Mouse (Mus musculus) c-Kit-positive CD71-negative TER-119-negative erythroid progenitor cells, embryonic 14.5 days (primary cell): ENCODE results near the gene Glo1.

Experiments
- DNase-seq: peaks from one replicate; pipeline ENCODE4 v3.0.0-alpha.2; 2013; ENCODE audit warnings: low read depth

Glo1 gene

DNA sequence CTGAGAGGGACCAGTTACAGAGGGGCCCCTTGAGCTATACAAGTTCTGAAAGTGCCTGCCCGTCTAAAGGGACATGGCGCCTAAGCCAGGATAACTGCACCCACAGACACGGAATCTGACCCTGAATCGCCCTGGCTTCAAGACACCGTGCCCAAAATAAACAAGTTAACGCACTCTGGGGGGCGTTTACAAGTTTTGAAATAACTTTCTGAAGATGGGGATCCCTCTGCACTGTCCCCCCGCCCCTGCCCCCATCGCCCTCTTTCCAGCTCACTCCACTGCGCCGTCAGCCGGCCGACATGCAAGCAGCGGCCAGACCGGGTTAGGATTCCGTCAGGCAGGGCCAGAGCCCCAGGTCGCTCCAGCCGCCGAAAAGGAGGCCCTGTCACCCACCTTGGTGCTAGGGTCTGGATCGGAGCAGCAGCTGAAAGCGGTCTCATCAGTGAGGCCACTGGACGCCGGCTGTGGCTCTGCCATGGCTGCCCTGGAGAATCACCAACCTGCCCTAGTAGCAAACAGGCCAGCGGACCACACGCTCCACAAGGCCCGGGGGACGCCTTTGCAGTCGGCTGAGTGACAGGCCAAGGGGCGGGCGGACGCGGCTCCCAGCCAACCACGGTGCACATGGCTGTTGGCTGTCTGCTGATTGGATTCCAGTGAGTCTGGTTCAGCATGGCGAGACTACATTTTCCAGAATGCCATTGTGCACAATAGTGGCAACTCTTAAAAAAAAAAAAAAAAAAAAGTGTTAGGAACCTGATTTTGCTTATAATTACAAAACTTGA lies 14.4 kb downstream of the Glo1 start:
- DNase-seq = peak; percentile 97

DNA sequence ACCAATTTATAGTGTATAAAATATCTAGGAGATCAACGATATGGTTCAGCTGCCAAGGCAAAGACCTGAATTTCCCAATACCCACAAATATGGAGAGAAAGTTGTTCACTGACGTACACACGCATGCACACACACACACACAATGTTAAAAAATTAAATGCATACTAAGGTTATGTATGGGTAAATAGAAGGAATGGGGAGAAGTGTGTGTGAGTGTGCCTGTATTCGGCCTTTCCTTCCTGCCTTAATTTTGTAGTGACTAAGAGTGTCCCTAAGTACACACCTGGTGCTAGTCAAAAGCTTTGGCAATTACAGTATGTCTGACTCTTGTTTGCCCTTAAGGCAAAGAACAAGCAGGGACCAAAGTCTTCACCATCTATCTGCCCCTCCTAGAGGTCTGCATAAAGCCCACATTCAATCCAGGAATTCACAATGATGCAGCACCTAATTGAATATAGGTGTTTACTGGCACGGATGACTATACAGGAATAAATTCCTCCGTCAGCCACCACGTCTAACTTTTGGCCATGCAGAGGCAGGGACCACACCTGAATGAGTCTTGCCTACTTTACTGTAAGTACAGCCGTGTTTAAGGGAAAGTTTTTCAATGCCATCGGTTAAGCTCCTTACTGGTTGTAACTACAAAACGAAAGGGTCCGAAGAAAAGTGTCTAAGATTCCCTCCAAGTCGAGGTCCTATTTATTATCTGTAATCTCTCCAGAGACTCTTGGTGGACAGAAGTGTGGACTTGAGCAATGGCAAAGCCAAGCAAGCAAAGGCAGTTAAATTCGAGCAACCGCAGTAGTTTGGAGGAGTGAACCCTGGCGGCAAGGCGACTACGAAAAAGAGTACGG lies 15.2 kb downstream of the Glo1 start:
- DNase-seq = no peak

DNA sequence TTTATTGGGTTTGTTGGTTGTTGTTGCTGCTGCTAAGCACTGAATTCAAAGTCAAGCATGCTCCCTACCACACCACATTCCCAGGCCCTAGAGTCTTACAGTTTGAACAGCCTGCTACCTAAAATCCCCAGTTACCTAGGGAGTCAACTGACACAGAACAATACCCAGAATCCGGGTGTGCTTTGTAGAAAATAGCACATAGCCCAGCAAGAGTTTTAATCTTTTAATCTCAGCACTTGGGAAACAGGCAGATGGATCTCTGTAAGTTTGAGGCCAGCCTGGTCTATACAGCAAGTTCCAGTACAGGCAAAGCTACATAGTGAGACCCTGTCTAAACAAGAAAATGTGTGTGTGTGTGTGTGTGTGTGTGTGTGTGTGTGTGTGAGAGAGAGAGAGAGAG lies 15.9 kb downstream of the Glo1 start:
- DNase-seq = no peak

DNA sequence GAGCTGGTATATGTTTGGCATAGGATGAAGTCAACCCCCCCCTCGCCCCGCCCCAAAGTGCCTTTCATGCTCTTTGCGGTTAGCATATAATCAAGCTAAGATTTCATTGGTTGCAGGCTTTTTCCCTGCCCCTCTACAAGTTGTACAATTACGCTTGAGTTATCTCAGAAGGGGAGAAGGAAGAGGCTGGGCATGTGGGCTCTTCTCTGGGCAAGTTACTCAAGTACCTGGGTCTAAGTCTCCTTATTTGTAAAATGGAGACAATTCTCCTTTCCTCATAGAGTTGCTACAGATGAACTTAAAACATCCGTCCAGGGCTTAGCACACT lies 16.7 kb downstream of the Glo1 start:
- DNase-seq = no peak

DNA sequence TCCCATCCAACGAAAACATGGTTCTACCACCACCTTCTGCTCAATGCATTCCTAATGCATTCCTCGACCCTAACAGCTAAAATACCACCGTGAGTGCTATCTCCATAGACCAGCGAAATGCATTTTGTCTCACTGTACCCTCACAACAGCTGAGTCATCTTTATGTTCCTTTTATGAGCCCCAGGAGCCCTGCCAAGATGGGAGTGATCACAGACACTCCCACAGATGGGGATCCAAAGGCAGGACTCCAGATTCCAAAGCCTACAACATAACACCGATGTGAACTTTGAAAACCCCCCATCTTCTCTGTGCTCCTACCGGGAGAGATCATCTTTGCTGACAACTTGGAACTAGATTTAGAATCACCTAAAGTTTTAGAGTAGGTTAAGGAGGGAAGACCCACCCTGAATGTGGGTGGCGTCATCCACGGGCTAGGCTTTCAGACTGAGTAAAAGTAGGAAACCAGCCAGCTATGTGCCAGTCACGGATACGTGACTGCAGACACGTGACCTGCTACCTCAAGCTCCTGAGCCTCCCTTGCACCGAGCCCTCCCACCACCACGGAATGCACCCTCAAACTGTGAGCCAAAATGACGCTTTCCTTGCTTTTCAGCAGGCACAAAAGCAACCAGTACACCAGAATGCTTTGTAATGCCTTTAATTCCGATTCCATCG lies 17.2 kb downstream of the Glo1 start:
- DNase-seq = no peak

DNA sequence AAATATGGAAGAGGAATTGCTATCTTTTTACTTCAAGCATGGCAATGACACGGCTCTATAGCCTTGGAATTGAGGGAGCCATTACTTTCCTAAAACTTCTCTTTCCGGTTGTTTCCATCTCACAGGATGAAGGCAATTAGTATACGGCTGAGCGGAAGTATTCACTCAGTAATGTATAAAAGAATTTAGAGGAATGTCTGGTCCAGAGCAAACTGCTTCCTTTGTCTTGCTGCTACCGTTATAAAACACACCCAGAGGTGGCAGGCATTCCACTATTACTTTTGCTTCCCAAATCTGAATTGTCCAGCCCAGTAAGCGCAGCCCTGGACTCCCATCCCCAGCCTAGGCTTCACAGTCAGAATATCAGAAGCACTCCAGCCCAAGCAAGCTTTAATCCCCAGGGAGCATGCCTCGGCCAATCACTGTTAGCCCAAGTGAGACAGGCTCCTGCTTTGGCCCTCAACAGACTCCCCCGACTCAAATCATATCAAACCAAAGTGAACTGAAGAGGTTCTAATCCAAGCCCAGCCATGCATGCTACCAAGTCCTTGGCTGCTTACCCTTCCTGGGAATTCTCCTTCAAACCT lies 18.7 kb downstream of the Glo1 start:
- DNase-seq = no peak

DNA sequence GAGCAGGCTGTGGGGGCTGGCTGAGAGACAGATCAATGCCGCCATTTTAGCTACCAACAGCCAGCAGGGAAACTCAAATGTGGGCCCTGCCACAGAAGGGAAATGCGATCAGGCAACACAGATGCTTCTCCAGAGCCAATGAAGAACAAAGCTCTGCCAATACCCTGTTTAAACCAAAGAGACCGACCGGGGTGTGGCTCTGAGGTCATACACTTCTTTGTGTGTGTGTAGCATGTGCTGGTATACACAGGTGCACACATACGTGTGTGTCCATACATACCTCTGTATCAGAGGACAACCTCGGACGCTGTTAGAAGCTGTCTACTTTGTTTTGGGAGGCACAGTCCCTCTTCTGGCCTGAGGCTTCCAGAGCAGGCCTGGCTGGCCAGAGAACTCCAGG lies 19.3 kb downstream of the Glo1 start:
- DNase-seq = no peak

DNA sequence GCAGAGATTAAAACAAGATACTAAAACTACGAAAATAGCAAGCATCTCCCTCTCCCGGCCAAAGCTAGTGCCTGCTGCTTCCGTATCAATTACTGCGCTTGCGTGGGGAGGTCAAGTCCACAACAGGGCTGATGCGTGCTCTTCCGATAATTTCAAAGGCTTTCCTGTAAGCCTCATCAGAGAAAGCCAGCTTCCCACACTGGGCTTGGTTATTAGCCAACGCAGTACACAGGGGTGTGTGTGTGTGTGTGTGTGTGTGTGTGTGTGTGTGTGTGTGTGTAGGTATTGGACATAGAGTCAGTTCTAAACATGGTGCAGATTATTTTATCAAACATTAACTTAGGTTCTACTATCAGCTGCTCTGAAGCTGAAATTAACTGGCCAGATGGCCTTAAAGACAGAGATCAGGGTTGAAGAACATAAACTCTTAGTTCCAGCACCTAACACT lies 20.0 kb downstream of the Glo1 start:
- no peak for DNase-seq

DNA sequence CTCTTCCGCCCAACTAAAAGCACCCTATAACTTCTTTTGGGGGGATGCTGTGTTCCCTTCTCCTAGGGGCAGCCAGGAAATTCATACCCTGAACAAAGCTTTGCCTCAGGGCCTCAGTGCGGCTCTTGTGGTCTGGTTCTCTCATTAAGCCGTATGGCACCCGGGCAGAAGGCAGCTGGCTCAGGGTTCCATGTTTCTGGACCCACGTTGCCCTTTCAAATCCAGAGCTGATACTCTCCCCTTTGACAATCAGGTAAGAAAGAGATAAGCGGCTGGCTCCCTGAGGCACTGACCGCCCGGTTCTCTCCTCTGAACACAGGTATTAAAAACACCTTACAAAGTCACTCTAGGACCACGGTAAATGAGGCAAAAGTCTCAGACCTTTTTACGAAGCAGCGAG lies 20.5 kb downstream of the Glo1 start:
- DNase-seq = no peak

DNA sequence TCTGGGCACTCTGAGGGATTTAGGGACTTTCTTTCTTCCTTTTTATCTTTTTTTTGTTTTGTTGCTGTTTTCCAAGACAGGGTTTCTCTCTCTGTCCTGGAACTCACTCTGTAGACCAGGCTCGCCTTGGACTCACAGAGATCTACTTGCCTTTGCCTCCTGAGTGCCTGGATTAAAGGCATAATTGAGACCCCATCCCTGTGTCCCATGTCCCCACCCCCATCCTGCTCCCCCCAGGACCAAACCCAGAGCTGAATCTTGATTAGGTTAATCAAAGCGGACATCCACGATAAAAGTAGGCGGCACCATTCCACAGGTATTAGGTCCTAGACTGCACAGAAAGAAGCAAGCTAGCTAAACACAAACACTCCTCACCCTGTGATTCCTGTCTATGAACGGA lies 21.7 kb downstream of the Glo1 start:
- DNase-seq = no peak

DNA sequence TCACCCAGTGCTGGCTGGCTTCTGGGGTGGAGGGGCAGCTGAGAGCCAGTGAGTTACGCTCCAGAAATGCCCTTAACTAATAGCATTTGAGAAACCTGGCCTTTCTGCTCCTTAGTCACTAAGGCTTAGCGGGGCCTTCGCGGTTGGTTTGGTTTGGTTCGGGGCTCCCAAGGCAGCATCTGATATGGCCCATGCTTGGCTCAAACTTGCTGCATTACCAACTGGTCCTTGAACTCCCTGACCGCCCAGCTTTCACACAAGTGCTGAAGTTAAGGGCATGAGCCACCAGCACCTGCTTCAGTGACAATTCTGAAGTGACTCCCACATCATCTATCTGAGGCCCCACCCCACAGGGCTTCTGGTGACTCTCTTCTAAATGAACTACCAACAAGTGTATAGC lies 22.4 kb downstream of the Glo1 start:
- no peak for DNase-seq

DNA sequence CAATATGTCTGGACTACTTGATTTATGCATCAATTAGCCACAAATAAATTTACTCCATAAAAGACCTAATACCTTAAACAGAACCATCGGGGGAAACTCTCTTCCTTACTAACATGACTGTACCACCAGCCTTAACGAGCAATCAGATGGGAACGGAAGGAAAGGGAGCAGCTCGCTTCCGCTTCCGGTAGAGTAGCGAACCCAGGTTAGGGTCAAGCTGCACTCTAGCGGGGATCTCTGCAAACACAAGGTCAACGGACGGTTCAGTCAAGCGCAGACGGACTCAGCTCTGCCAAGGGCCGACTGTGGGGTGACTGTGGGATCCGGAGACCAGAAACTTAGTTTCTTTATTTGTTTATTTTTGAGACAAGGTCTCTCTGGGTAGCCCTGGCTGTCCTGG lies 24.5 kb downstream of the Glo1 start:
- no peak for DNase-seq

DNA sequence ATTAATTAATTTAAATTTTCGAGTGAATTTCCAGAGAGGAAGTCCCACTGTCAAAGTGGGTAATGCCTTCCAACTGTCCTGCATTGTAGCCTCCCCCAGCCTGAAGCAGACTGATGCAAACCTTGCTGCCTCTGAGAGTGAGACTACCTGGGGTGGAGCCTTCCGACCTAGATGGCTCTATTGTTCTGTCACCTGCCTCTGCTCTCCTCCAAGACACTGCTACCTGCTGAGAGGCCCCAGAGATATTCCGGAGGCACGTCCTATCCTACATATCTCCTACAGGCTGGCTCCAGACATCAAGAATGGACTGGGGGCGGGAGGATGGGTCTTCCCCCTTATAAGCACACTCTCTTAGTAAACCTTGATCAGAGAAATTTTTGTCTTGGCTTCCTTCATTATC lies 28.4 kb downstream of the Glo1 start:
- no peak for DNase-seq

DNA sequence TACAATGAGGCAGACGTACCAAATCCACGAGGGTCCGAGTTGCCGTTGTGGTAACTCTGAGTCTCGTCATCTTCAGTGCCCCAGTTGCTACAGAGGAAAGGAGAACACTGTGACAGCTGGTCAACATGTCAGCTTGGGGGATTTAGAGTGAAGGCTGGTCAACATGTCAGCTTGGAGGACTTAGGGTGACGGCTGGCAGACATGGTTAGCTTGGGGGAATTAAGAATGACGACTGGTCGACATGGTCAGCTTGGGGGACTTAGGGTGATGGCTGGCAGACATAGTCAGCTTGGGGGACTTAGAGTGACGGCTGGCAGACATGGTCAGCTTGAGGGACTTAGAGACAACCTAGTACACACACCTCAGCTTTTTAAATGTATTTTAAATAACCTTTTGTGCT lies 28.9 kb downstream of the Glo1 start:
- no peak for DNase-seq

DNA sequence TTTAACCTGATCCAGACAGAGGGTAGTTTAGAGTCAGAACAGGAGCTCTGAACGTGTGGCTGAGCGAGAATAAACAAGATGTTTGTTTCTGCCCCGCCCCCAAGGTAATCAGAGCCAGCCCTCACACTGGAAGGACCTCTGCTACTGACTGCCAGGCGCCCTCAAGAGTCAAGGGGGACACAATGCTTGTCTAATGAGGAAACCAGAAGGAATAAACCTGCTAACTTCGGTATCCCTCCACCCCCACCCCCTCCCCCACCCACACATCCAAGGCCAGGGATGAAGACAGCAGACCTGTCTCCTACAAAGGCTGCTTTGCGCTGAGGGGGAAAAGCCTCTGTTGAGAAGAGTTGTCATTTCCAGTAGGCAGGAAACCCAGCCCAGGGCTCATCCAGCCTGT lies 31.8 kb downstream of the Glo1 start:
- DNase-seq = no peak

DNA sequence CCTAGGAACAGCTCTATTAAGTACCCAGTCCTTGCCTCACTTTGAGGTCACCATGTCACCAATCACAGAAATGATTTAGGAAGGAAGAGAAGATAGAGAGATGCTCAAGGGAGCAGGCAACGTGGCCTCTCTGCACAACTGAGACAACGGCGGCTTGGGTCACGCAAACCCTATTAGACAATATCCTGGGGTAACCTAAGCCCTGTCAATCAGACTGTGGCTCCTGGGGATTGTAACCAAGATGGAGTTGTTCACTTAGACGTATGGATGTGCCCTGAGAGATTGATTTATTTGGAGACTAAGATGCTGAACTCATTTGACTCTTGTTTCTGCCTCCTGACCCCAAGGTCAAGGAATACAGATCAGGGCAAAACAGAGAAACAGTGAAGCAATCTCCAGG lies 32.3 kb downstream of the Glo1 start:
- no peak for DNase-seq

DNA sequence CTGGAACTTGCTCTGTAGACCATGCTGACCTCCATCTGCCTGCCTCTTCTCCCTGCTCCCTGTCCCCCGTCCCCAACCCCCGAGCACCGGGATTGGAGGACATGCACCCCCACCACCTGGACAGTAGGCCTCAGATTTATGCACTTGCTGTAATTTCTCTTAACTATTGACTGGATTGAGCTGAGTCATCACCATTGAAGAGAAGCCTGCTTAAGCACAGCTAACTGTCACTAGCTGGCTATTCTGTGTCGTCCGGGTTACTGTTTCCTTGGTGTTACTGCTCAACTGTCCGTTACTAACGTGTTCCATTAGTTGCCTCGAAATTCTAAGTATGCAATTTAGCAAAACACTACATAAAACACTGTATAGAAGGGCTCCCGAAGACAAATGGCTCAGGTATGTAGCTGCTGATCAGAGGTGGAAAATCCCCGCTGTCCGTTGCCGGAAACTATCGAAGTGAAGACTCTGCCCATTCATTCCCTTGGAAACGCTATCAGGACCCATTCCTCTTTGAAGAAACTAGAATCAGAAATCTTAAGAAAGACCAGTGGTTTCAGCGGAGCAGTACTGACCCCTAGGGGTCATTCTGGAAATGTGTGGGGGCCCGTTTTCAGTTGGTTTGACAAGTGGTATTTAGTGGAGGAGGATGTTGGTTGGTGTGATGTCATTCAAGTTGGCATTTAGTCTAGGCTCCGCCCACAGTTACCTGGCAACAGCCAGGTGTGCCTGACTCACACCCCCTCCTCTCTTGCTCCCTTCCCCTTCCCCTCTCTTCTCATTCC lies 36.1 kb downstream of the Glo1 start:
- peak; percentile 70 for DNase-seq

DNA sequence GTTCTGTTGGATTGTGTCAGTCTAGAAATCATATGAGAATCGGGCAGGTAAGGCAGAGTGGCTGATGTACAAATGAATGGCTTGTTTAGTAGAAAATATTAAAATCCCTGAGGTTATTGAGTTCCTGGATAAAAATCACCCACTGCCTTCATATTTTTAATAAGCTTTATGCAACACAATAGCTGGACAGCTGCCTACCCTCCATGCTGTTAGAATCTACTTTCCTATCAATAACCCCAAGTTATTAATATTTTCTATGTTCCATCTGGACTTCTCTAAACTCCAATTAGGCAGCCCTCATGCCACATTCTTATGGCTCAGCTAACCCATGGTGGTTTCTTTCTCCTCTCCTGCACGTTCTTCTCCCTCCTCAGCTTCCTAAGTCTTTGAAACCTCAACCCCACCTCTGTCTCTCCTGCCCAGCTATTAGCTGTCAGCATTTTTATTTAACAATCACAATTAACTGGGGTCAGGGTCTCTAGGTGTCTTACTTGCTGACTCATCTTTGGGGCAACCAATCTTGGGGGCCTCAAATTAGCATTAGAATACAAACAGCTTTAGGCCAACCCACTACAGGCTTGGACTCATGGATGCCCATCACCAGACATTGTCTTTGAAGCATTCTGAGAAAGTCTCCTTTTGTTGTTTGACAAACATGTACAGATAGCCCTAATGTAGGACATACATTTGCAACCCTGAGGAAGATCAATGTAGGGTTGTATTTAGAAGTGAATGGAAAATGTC lies 43.2 kb downstream of the Glo1 start:
- no peak for DNase-seq

DNA sequence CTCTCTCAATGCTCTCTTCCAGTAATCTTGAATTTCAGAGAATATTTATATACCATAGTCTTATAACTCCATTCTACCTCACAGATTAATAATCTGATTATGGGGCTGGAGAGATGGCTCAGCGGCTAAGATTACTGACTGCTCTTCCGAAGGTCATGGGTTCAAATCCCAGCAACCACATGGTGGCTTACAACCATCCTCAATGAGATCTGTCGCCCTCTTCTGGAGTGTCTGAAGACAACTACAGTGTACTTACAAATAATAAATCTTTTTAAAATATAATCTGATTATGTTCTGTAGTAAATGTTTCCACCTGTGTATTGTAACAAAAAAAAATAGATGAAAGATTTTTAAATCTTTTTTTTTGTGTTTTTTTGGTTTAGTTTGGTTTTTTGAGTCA lies 44.4 kb downstream of the Glo1 start:
- no peak for DNase-seq

DNA sequence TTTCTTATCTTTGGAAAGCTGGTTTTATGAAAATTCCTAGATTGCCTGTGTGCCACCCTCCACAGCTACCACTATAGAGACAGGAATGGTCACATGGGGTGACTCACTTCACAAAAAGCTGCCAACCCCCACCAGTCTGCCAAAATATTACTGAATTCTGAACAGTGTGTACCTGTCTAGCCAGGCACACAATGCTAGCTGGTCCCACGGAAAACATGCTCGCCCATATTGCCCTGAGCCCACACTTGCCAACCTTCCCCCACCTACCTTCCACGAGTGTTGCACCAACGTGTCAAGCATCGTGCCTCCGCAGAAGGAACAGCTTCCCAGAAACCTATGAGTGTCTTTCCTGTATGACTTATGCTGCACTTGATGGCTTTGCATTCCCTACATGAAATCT lies 45.5 kb downstream of the Glo1 start:
- DNase-seq = no peak

DNA sequence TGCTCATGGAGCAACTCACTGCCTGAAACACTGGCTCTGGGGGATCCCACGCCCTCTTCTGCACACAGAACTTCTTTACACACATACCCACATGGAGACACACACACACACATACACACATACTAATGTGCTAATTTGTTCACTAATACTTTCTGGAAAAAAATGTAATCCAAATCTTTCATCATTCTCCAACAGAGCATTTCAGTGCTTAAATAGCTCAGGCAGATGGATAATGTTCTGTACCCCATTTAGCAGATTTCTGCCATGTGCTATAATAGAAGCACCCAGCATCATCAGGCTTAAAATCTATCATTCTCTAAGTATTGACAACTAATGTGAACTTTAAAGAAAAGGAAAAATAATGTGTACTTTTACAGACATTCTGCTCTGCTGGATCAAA lies 45.9 kb downstream of the Glo1 start:
- DNase-seq = no peak
